Mouse (Mus musculus): ENCODE results near the gene Iqgap1. TPM values are rescaled to one million over a fixed set of nuclear protein-coding genes. Genes with fewer than 3 reads are reported as not detected.
A peak's percentile ranks its signal among the peaks of the same experiment; 100 is the strongest.

Iqgap1 gene
- polyA plus RNA-seq, 1 experiment from 2014 or later, result 15.9 TPM

GRCm38 (mm10) chr7:80670889-80671288 is 154.9 kb downstream of the Iqgap1 start:
- Histone ChIP-seq H3K9me3 (replicated peaks; ENCODE audit: control insufficient read depth, low read length) (no peaks in the 10 kb centered on the region), H3K27ac (ENCODE audit: low read length) (no peak overlapping the region), H3K9ac (ENCODE audit: low read depth, low read length) (no peak overlapping the region), H3K4me1 (ENCODE audit: control insufficient read depth, low read depth, low read length) (peaks cover 13% of the 10 kb centered on the region), H3K4me2 (ENCODE audit: low read depth, low read length) (no peak overlapping the region), H3K27me3 (ENCODE audit: control insufficient read depth, insufficient read depth, low read depth, low read length) (no peaks in the 10 kb centered on the region), H3K36me3 (ENCODE audit: control insufficient read depth, insufficient read depth) (no peaks in the 10 kb centered on the region), H3K4me3 (ENCODE audit: low read depth, low read length) (no peak overlapping the region)
- WGBS (ENCODE audit: insufficient replicate concordance), result 66% methylated on average over 6 of the region's 6 CpGs
- no peak for ATAC-seq (ENCODE audit: low read depth)

DNA sequence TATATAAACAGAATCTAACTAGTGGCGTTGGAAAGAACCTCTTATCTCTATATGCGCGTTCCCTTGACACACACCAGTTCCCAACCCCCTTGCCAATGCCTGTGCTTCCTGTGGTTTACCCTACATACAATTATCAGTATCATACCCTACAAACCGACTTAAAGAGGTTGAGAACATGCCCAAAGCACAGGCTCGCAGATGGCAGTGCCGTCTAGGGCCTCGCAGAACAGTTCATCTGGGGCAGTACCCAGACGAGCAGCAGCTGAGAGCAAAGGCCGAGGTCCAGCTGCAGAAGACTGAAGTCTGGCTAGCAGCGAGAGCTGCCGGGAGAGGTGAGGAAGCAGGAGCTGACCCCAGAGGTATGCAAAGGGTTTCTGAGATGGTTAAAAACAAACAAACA is 158.6 kb downstream of the Iqgap1 start:
- Histone ChIP-seq H3K4me3 (ENCODE audit: low read depth, low read length) (no peak overlapping the region), H3K27me3 (ENCODE audit: control insufficient read depth, insufficient read depth, low read depth, low read length) (no peaks in the 10 kb centered on the region), H3K9me3 (replicated peaks; ENCODE audit: control insufficient read depth, low read length) (no peaks in the 10 kb centered on the region), H3K27ac (ENCODE audit: low read length) (peak overlapping the region; percentile 54), H3K4me2 (ENCODE audit: low read depth, low read length) (peak overlapping the region; percentile 50), H3K4me1 (ENCODE audit: control insufficient read depth, low read depth, low read length) (peaks cover 16% of the 10 kb centered on the region), H3K36me3 (ENCODE audit: control insufficient read depth, insufficient read depth) (no peaks in the 10 kb centered on the region), H3K9ac (ENCODE audit: low read depth, low read length) (0 out of 2 replicates have a peak overlapping the region, but pooled peaks have one; percentile 17)
- ATAC-seq (ENCODE audit: low read depth), result peak; percentile 70
- WGBS (ENCODE audit: insufficient replicate concordance), result 7% methylated on average over 11 of the region's 11 CpGs

GRCm38 (mm10) chr7:80666198-80666915 is 159.4 kb downstream of the Iqgap1 start:
- H3K9ac ChIP-seq (ENCODE audit: low read depth, low read length), result no peak overlapping the region
- 0 out of 2 replicates have a peak, but pooled peaks have one; percentile 37 for ATAC-seq (ENCODE audit: low read depth)
- no peaks in the 10 kb centered on the region for H3K27me3 ChIP-seq (ENCODE audit: control insufficient read depth, insufficient read depth, low read depth, low read length)
- peaks cover 16% of the 10 kb centered on the region for H3K4me1 ChIP-seq (ENCODE audit: control insufficient read depth, low read depth, low read length)
- H3K4me3 ChIP-seq (ENCODE audit: low read depth, low read length), result no peak overlapping the region
- peak overlapping the region; percentile 29 for H3K27ac ChIP-seq (ENCODE audit: low read length)
- no peaks in the 10 kb centered on the region for H3K36me3 ChIP-seq (ENCODE audit: control insufficient read depth, insufficient read depth)
- H3K4me2 ChIP-seq (ENCODE audit: low read depth, low read length), result peak overlapping the region; percentile 50
- H3K9me3 ChIP-seq (replicated peaks; ENCODE audit: control insufficient read depth, low read length), result no peaks in the 10 kb centered on the region
- 30% methylated on average over 10 of the region's 10 CpGs for WGBS (ENCODE audit: insufficient replicate concordance)

Other genes starting within 250 kb of the Iqgap1 start
- 3.7 and 4.3 TPM in 2 replicates for gene Crtc3, start 137.1 kb downstream of the Iqgap1 start, polyA plus RNA-seq (2015; fragmentation: Nextera tagmentation; extraction: Ambion mirVana)
- 0.30 and 0.36 TPM in 2 replicates for gene Zscan2, start 34.9 kb upstream of the Iqgap1 start, polyA plus RNA-seq (2015; fragmentation: Nextera tagmentation; extraction: Ambion mirVana)
- gene Wdr73, start 75.3 kb upstream of the Iqgap1 start, polyA plus RNA-seq (2015; fragmentation: Nextera tagmentation; extraction: Ambion mirVana), result 10.8 and 12.1 TPM in 2 replicates
- gene Nmb, start 79.1 kb upstream of the Iqgap1 start, polyA plus RNA-seq (2015; fragmentation: Nextera tagmentation; extraction: Ambion mirVana), result 1.2 and 1.6 TPM in 2 replicates
- gene Sec11a, start 121.8 kb upstream of the Iqgap1 start, polyA plus RNA-seq (2015; fragmentation: Nextera tagmentation; extraction: Ambion mirVana), result 98.7 and 99.0 TPM in 2 replicates
- gene Zfp592, start 167.7 kb upstream of the Iqgap1 start, polyA plus RNA-seq (2015; fragmentation: Nextera tagmentation; extraction: Ambion mirVana), result 7.1 and 8.1 TPM in 2 replicates
- gene Alpk3, start 231.6 kb upstream of the Iqgap1 start, polyA plus RNA-seq (2015; fragmentation: Nextera tagmentation; extraction: Ambion mirVana), result 0.09 and 0.20 TPM in 2 replicates